Mouse (Mus musculus) G1E (cell line): Measurements from ENCODE around the gene Kpna2.
"Not testable (repeated sequence)": the region's sequence is repeated elsewhere in the genome, so short reads cannot be mapped to it uniquely, and the experiment has no call there.

Experiments
- CTCF ChIP-seq: IDR thresholded peaks from 2 replicates; pipeline ENCODE4 v1.5.1; 2012; ENCODE audit warnings: low read depth, low read length, inconsistent platforms, mixed read lengths
- GATA1 ChIP-seq: IDR thresholded peaks from 2 replicates; pipeline ENCODE4 v1.6.1; 2012; ENCODE audit warnings: borderline replicate concordance, low read length, inconsistent platforms, mixed read lengths
- GATA2 ChIP-seq: IDR thresholded peaks from 2 replicates; pipeline ENCODE4 v1.6.1; 2012; ENCODE audit warnings: low read depth, low read length, inconsistent platforms, borderline replicate concordance

GRCm38 (mm10) chr11:107019722-107020121 is 20.4 kb upstream of the Kpna2 start:
- TF ChIP-seq GATA1, CTCF, GATA2: not testable (repeated sequence)
